Mouse (Mus musculus): ENCODE data around the gene Spic. TPM values are rescaled to one million over a fixed set of nuclear protein-coding genes. Genes with fewer than 3 reads are reported as not detected.

The Spic gene
- total and polyA plus RNA-seq, 2 experiments from 2014 or later = not detected

DNA sequence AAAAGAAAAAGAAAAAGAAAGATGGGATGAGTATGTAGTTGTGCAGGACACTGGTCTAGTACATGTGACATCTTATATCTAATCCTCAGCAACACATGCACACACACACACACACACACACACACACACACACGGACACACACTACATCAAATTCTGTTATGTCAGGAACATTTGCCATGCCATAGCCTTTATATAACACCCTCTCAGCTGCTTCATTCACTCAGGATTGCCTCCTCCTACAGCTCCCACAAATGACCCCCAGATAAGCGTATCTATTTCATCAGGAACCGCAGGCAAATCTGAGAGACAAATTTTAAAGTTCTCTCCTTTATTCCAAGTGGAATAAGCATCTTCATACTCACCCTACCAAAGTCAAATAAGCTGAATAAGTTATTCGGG is 25.9 kb downstream of the Spic start:
- Histone ChIP-seq H3K27me3 (ENCODE audit: insufficient read depth, low read length) (no peaks in the 10 kb centered on the region), H3K4me3 (ENCODE audit: low read depth, low read length) (no peak overlapping the region), H3K9me3 (ENCODE audit: low read length) (no peaks in the 10 kb centered on the region), H3K4me1 (ENCODE audit: insufficient read depth) (no peaks in the 10 kb centered on the region), H3K4me2 (ENCODE audit: low read depth) (no peak overlapping the region), H3K36me3 (ENCODE audit: insufficient read depth) (no peaks in the 10 kb centered on the region), H3K27ac (ENCODE audit: low read depth, low read length) (no peak overlapping the region), H3K9ac (no peak overlapping the region)
- DNase-seq (no peak), ATAC-seq (no peak)
- TF ChIP-seq CTCF (IDR thresholded peaks at IDR 0.05; ENCODE audit: low read depth) = no peak
- 89% methylated on average over 4 of the region's 4 CpGs for WGBS

DNA sequence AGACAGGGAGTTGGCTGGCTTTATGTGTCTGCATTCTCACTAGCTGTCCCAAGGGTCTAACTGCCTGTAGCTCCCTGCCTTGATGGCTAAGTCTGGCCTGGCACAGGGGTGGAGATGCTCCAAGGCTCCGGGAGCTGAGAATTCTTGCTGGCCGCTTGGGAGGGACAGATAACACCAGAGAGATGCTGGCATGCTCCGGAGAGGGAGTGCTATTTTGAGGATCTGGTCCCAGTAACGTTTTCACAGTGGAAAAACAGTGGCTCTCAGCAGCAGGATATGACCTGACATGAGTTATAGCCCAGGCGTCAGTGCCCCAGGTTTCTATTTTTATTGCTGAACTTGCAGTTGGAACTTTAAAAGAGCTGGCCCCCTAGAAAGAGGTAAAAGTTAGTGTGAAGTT is 39.4 kb downstream of the Spic start:
- H3K4me3 ChIP-seq (ENCODE audit: low read depth, low read length) = no peak overlapping the region

DNA sequence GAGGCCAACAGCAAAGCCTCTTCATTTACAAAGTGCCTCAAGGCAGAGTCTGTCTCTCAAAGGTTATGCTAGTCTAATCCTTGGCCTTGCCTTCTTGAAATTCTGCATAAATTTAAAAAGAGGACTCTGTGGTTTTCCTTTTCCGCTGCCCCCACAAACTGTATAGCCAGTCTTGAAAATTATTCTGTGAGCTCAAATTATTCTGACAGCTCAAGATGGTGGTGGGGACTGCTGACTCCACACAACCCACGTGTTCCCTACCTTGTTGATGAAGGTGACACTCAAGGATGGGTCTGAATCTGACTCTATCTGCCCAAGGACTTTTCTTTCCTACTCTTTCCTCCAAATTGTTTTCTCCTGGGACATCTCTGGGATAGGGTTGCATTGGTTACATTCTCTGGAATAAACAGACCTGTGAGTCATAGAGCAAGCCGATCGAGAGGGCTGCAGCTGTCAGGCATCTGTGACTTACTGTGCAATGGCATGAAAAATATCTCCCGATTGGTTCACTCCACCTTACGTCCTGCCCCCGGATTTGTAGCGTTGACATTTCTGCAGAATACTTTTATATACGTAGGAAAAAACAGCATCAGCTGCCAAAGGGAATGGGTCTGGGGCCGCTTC is 53.4 kb downstream of the Spic start:
- no peak overlapping the region for H3K9ac ChIP-seq
- WGBS = 83% methylated on average over 10 of the region's 10 CpGs
- H3K4me2 ChIP-seq (ENCODE audit: low read depth) = no peak overlapping the region
- ATAC-seq (no peak), DNase-seq (no peak)
- no peak overlapping the region for H3K4me3 ChIP-seq (ENCODE audit: low read depth, low read length)
- no peak for TF ChIP-seq CTCF (IDR thresholded peaks at IDR 0.05; ENCODE audit: low read depth)
- no peaks in the 10 kb centered on the region for H3K9me3 ChIP-seq (ENCODE audit: low read length)
- H3K36me3 ChIP-seq (ENCODE audit: insufficient read depth) = no peaks in the 10 kb centered on the region
- H3K4me1 ChIP-seq (ENCODE audit: insufficient read depth) = no peaks in the 10 kb centered on the region
- H3K27me3 ChIP-seq (ENCODE audit: insufficient read depth, low read length) = no peaks in the 10 kb centered on the region
- no peak overlapping the region for H3K27ac ChIP-seq (ENCODE audit: low read depth, low read length)

More for the DNA sequence above, 39.4 kb downstream of the Spic start:
- no peaks in the 10 kb centered on the region for H3K36me3 ChIP-seq (ENCODE audit: insufficient read depth)
- H3K4me2 ChIP-seq (ENCODE audit: low read depth) = no peak overlapping the region
- no peaks in the 10 kb centered on the region for H3K27me3 ChIP-seq (ENCODE audit: insufficient read depth, low read length)
- H3K4me1 ChIP-seq (ENCODE audit: insufficient read depth) = no peaks in the 10 kb centered on the region
- no peak overlapping the region for H3K9ac ChIP-seq
- 78% methylated on average over 5 of the region's 5 CpGs for WGBS
- ATAC-seq (no peak), DNase-seq (no peak)
- TF ChIP-seq CTCF (IDR thresholded peaks at IDR 0.05; ENCODE audit: low read depth) = no peak
- H3K27ac ChIP-seq (ENCODE audit: low read depth, low read length) = no peak overlapping the region
- H3K9me3 ChIP-seq (ENCODE audit: low read length) = no peaks in the 10 kb centered on the region

DNA sequence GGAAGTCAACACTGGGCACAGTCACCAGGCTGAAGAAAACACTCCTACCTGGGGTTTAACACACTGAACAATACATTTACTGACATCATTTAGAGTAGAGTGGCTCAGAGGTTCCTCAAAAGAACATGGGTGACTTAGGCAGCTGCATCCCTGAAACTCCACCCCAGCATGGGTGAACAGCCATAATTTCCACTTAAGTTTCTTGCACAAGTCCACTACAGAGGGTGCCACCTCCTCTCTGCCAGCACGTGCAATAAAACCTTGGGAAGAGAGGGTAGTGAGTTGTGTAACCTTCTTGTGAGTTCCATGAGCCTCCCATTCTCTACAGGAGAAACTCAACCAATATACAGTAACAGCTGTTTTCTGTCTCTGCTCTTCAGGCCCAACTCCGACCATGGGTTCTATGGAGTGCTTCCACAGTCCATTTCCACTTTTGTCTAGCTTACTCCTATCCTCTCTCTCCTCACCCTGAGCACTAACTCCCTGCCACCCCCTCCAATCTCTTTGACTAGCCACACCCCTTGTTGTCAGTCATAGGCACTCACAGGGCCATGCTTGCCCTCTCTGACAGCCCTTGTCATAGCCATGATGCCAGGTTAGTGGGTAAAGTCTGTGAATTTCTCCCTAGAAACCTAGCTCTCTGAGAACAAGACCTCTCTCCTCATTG is 54.0 kb downstream of the Spic start:
- Histone ChIP-seq H3K27me3 (ENCODE audit: insufficient read depth, low read length) (no peaks in the 10 kb centered on the region), H3K4me2 (ENCODE audit: low read depth) (no peak overlapping the region), H3K4me3 (ENCODE audit: low read depth, low read length) (no peak overlapping the region), H3K9me3 (ENCODE audit: low read length) (no peaks in the 10 kb centered on the region), H3K9ac (no peak overlapping the region), H3K36me3 (ENCODE audit: insufficient read depth) (no peaks in the 10 kb centered on the region), H3K4me1 (ENCODE audit: insufficient read depth) (no peaks in the 10 kb centered on the region), H3K27ac (ENCODE audit: low read depth, low read length) (no peak overlapping the region)
- no peak for ATAC-seq
- WGBS = 89% methylated on average over 2 of the region's 2 CpGs
- TF ChIP-seq CTCF (IDR thresholded peaks at IDR 0.05; ENCODE audit: low read depth) = no peak
- no peak for DNase-seq

DNA sequence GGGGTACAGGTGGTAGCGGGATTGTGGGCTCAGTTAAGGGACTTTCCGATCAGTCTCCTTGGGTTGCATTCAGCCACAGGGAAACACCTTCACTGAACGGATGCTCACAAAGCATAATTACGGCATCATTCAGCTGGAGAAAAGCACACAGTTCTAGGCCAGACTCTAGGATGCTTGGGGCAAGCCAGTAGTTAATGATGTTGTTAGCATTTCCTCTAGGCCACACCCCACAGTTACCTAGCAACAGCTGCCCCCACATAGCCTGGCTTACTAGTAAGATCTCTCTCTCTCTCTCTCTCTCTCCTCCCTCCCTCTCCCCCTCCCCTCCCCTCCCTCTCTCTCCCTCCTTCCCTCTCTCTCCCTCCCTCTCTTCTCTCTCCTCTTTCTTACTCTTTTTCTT is 57.8 kb downstream of the Spic start:
- DNase-seq = no peak
- Histone ChIP-seq H3K27me3 (ENCODE audit: insufficient read depth, low read length) (no peaks in the 10 kb centered on the region), H3K4me3 (ENCODE audit: low read depth, low read length) (no peak overlapping the region), H3K27ac (ENCODE audit: low read depth, low read length) (no peak overlapping the region), H3K9me3 (ENCODE audit: low read length) (no peaks in the 10 kb centered on the region), H3K36me3 (ENCODE audit: insufficient read depth) (no peaks in the 10 kb centered on the region), H3K4me1 (ENCODE audit: insufficient read depth) (no peaks in the 10 kb centered on the region), H3K9ac (no peak overlapping the region), H3K4me2 (ENCODE audit: low read depth) (no peak overlapping the region)
- ATAC-seq = peak; percentile 54; the same call in 1 of the 2 replicates
- no peak for TF ChIP-seq CTCF (IDR thresholded peaks at IDR 0.05; ENCODE audit: low read depth)
- 36% methylated on average over 4 of the region's 4 CpGs for WGBS

DNA sequence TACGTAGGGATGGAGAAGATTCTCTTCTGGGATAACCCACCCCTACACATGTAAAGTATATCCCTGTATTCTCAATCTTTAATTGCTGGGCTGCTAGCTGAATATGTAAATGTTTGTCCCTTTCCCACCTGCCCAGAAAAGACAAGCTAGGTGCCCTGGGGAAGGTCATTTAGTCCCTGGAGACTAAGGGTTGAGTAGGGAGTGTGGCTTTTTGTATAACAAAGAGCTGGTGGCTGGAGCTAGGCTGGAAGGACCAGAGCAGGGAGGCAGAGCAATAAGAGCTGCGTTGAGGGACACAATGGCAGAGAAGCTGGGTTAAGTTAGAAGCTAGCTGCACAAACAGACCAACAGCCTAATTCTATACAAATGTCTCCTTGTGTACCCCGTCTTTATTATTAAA is 58.6 kb downstream of the Spic start:
- DNase-seq (no peak), ATAC-seq (no peak)
- WGBS = 70% methylated on average over 3 of the region's 3 CpGs
- Histone ChIP-seq H3K4me1 (ENCODE audit: insufficient read depth) (no peaks in the 10 kb centered on the region), H3K36me3 (ENCODE audit: insufficient read depth) (no peaks in the 10 kb centered on the region), H3K9ac (no peak overlapping the region), H3K4me2 (ENCODE audit: low read depth) (no peak overlapping the region), H3K9me3 (ENCODE audit: low read length) (no peaks in the 10 kb centered on the region), H3K27me3 (ENCODE audit: insufficient read depth, low read length) (no peaks in the 10 kb centered on the region), H3K27ac (ENCODE audit: low read depth, low read length) (no peak overlapping the region), H3K4me3 (ENCODE audit: low read depth, low read length) (no peak overlapping the region)
- TF ChIP-seq CTCF (IDR thresholded peaks at IDR 0.05; ENCODE audit: low read depth) = no peak

Other genes with a start within 250 kb of the Spic start
- 0.38 and 0.57 TPM in 2 replicates for gene Sycp3, start 225.4 kb downstream of the Spic start, total RNA-seq (2014; rRNA removed)
- 0.64 and 1.0 TPM in 2 replicates for gene Sycp3, start 225.4 kb downstream of the Spic start, polyA plus RNA-seq (2015; fragmentation: Nextera tagmentation; extraction: Ambion mirVana)
- 21.1 and 21.3 TPM in 2 replicates for gene Chpt1, start 180.9 kb downstream of the Spic start, total RNA-seq (2014; rRNA removed)
- gene Chpt1, start 180.9 kb downstream of the Spic start, polyA plus RNA-seq (2015; fragmentation: Nextera tagmentation; extraction: Ambion mirVana) = 13.6 and 19.3 TPM in 2 replicates
- gene Mybpc1, start 79.9 kb downstream of the Spic start, total RNA-seq (2014; rRNA removed) = 1.7 and 3.1 TPM in 2 replicates
- gene Mybpc1, start 79.9 kb downstream of the Spic start, polyA plus RNA-seq (2015; fragmentation: Nextera tagmentation; extraction: Ambion mirVana) = 1.4 and 2.8 TPM in 2 replicates
- gene Arl1, start 45.8 kb upstream of the Spic start, total RNA-seq (2014; rRNA removed) = 104 and 113 TPM in 2 replicates
- 169 and 172 TPM in 2 replicates for gene Arl1, start 45.8 kb upstream of the Spic start, polyA plus RNA-seq (2015; fragmentation: Nextera tagmentation; extraction: Ambion mirVana)
- gene Utp20, start 141.8 kb upstream of the Spic start, total RNA-seq (2014; rRNA removed) = 15.2 and 18.5 TPM in 2 replicates
- gene Utp20, start 141.8 kb upstream of the Spic start, polyA plus RNA-seq (2015; fragmentation: Nextera tagmentation; extraction: Ambion mirVana) = 2.9 and 4.3 TPM in 2 replicates
- gene Slc5a8, start 201.0 kb upstream of the Spic start, total RNA-seq (2014; rRNA removed) = 0.14 and 0.15 TPM in 2 replicates
- gene Slc5a8, start 201.0 kb upstream of the Spic start, polyA plus RNA-seq (2015; fragmentation: Nextera tagmentation; extraction: Ambion mirVana) = 0.06 and 0.07 TPM in 2 replicates

Measured in forebrain, postnatal 0 days (tissue).